Mouse (Mus musculus): Measurements from ENCODE around the gene Styxl1. TPM values are rescaled to one million over a fixed set of nuclear protein-coding genes. Genes with fewer than 3 reads are reported as not detected.
A peak's percentile ranks its signal among the peaks of the same experiment; 100 is the strongest.

Styxl1 gene
- polyA plus RNA-seq, 1 experiment from 2014 or later, result 0.84 TPM

DNA sequence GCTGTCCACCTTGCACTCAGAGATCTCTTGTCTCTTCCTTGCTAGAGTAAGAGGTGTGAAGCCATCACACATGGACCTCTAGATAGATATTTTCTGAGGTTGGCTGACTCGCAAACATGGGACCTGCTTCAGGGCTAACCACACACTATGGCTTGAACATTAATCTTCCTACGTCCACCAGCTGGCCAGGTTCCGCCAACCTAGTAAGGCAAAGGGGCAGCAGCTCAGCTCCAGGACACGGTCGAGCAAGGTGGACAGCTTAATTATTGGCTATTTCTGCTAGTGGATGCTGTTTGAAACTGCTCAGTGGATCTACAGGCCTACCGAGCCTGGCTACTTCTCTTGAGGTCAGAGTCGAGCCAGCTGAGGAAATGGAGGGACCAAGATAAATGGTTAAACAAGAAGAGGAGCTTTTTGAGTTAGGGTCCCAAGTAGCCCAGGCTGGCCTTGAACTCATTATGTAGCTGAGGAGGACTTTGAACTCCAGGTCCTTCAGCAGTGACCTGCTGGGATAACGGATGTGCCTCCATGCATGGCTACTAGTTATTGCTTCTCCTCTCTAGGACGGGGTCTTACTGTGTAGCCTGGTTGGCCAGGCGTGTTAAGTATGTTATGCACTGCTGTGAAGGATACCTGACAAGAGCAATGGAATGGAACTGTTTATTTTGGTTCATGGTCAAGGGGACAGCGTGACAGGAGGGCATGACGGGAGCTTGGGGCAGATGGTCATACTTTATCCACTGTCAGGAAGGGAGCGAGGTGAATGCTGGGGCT, 66.4 kb downstream of the Styxl1 start:
- Histone ChIP-seq H3K4me1 (replicated peaks; ENCODE audit: control insufficient read depth, insufficient read depth, low read length) (peaks cover 13% of the 10 kb centered on the region), H3K4me3 (ENCODE audit: low read length) (no peak overlapping the region), H3K36me3 (ENCODE audit: control insufficient read depth, insufficient read depth, low read length) (peaks cover 9% of the 10 kb centered on the region), H3K27ac (ENCODE audit: low read length) (no peak overlapping the region), H3K27me3 (ENCODE audit: control insufficient read depth, insufficient read depth, low read depth, low read length) (no peaks in the 10 kb centered on the region), H3K9ac (ENCODE audit: low read length) (no peak overlapping the region), H3K4me2 (ENCODE audit: low read depth, low read length) (no peak overlapping the region), H3K9me3 (ENCODE audit: control insufficient read depth, low read length) (no peaks in the 10 kb centered on the region)
- 84% methylated on average over 13 of the region's 13 CpGs for WGBS
- ATAC-seq (ENCODE audit: low read depth), result no peak

DNA sequence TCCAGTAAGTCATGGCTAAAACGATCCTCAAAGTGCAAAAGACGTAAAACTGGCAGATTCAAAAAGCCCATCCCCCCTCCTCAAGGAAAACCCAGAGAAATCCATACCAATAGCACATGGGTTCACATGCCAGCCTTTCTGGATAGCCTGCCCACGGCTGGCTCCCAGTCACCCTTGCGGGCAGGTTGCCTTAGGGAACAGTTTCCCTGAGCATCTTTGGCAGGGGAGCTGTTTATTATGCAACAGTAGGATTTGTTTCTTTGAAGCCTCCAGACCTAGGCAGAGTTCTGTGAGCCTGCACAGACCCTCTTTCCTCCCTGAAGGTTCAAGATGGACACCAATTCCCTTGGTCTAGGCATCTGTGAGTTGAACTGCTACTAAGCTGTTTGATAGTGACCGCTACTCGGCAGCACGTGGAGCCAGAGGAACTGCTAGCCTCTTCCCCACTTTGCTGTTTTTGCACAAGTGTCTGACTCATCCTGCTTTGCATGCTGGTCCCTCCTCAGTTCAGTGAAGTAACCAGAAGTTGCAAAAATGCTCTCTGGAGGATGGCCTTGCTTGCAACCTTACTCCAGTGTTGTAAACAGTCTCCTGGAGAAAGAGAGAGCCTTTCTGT, 67.5 kb downstream of the Styxl1 start:
- no peak for ATAC-seq (ENCODE audit: low read depth)
- Histone ChIP-seq H3K27me3 (ENCODE audit: control insufficient read depth, insufficient read depth, low read depth, low read length) (no peaks in the 10 kb centered on the region), H3K4me2 (ENCODE audit: low read depth, low read length) (no peak overlapping the region), H3K36me3 (ENCODE audit: control insufficient read depth, insufficient read depth, low read length) (peaks cover 4% of the 10 kb centered on the region; the same call in 1 of the 2 replicates), H3K9me3 (ENCODE audit: control insufficient read depth, low read length) (no peaks in the 10 kb centered on the region), H3K4me3 (ENCODE audit: low read length) (no peak overlapping the region), H3K4me1 (replicated peaks; ENCODE audit: control insufficient read depth, insufficient read depth, low read length) (peaks cover 13% of the 10 kb centered on the region), H3K9ac (ENCODE audit: low read length) (no peak overlapping the region), H3K27ac (ENCODE audit: low read length) (no peak overlapping the region)
- 75% methylated on average over 7 of the region's 7 CpGs for WGBS

- Histone ChIP-seq H3K27ac (ENCODE audit: low read length) (no peak overlapping the region), H3K4me1 (replicated peaks; ENCODE audit: control insufficient read depth, insufficient read depth, low read length) (peaks cover 13% of the 10 kb centered on the region), H3K9ac (ENCODE audit: low read length) (no peak overlapping the region), H3K4me2 (ENCODE audit: low read depth, low read length) (no peak overlapping the region), H3K27me3 (ENCODE audit: control insufficient read depth, insufficient read depth, low read depth, low read length) (no peaks in the 10 kb centered on the region), H3K9me3 (ENCODE audit: control insufficient read depth, low read length) (no peaks in the 10 kb centered on the region), H3K4me3 (ENCODE audit: low read length) (no peak overlapping the region), H3K36me3 (ENCODE audit: control insufficient read depth, insufficient read depth, low read length) (peaks cover 4% of the 10 kb centered on the region; the same call in 1 of the 2 replicates)
- 87% methylated on average over 5 of the region's 5 CpGs for WGBS
- no peak for ATAC-seq (ENCODE audit: low read depth)
Measured at GRCm38 (mm10) chr5:135709716-135710115, 68.5 kb downstream of the Styxl1 start.

- H3K9me3 ChIP-seq (ENCODE audit: control insufficient read depth, low read length), result no peaks in the 10 kb centered on the region
- H3K4me2 ChIP-seq (ENCODE audit: low read depth, low read length), result no peak overlapping the region
- H3K4me3 ChIP-seq (ENCODE audit: low read length), result no peak overlapping the region
- peaks cover 2% of the 10 kb centered on the region for H3K4me1 ChIP-seq (replicated peaks; ENCODE audit: control insufficient read depth, insufficient read depth, low read length)
- no peak overlapping the region for H3K9ac ChIP-seq (ENCODE audit: low read length)
- H3K36me3 ChIP-seq (ENCODE audit: control insufficient read depth, insufficient read depth, low read length), result peaks cover 4% of the 10 kb centered on the region; the same call in 1 of the 2 replicates
- ATAC-seq (ENCODE audit: low read depth), result no peak
- H3K27ac ChIP-seq (ENCODE audit: low read length), result no peak overlapping the region
- no peaks in the 10 kb centered on the region for H3K27me3 ChIP-seq (ENCODE audit: control insufficient read depth, insufficient read depth, low read depth, low read length)
- 55% methylated on average over 1 of the region's 1 CpGs for WGBS
Measured at GRCm38 (mm10) chr5:135707855-135708254, 70.3 kb downstream of the Styxl1 start.

DNA sequence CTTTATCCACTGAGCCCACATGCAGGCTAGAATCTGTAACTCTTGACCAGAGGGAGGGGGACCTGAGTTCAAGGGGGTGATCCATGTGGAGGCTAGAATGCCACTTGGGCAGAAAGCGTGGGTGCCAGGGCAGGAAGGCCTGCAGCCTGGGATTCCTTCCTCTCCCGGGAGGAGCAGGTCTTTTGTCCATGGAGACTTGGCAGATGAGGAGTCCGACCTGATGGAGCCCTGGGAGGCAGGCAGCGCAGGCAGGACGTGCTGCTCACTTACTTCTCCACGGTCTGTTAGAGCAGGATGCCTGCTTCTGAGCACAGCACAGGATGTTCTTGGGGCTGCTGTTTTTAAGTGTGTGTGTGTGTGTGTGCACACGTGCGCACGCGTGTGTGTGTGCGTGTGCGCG, 71.1 kb downstream of the Styxl1 start:
- Histone ChIP-seq H3K9me3 (ENCODE audit: control insufficient read depth, low read length) (no peaks in the 10 kb centered on the region), H3K4me1 (replicated peaks; ENCODE audit: control insufficient read depth, insufficient read depth, low read length) (peaks cover 7% of the 10 kb centered on the region), H3K36me3 (ENCODE audit: control insufficient read depth, insufficient read depth, low read length) (peaks cover 4% of the 10 kb centered on the region; the same call in 1 of the 2 replicates), H3K27me3 (ENCODE audit: control insufficient read depth, insufficient read depth, low read depth, low read length) (no peaks in the 10 kb centered on the region), H3K27ac (ENCODE audit: low read length) (no peak overlapping the region), H3K4me3 (ENCODE audit: low read length) (no peak overlapping the region), H3K4me2 (ENCODE audit: low read depth, low read length) (no peak overlapping the region), H3K9ac (ENCODE audit: low read length) (no peak overlapping the region)
- 93% methylated on average over 13 of the region's 13 CpGs for WGBS
- ATAC-seq (ENCODE audit: low read depth), result no peak

DNA sequence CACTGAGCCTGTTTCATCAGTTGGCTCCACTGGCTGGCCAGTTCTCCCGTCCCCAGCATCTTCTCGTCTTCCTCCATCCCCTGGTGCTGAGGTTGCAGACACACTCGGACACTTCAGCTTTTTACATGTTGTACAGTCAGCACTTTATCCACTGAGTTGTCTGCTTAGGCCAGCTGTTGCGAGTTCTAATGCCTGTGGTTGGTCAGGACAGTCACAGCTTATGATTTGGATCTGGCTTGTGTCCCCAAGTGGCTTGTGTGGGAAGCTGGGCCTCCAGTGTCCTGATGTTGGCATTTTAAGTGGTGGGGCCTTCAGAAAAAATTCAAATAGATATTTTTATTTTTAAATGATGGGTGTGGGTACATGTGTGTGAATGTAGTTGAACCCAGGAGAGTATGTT, 72.8 kb downstream of the Styxl1 start:
- Histone ChIP-seq H3K9ac (ENCODE audit: low read length) (no peak overlapping the region), H3K36me3 (ENCODE audit: control insufficient read depth, insufficient read depth, low read length) (peaks cover 4% of the 10 kb centered on the region; the same call in 1 of the 2 replicates), H3K4me2 (ENCODE audit: low read depth, low read length) (no peak overlapping the region), H3K4me3 (ENCODE audit: low read length) (no peak overlapping the region), H3K4me1 (replicated peaks; ENCODE audit: control insufficient read depth, insufficient read depth, low read length) (peaks cover 7% of the 10 kb centered on the region), H3K27ac (ENCODE audit: low read length) (no peak overlapping the region), H3K9me3 (ENCODE audit: control insufficient read depth, low read length) (no peaks in the 10 kb centered on the region), H3K27me3 (ENCODE audit: control insufficient read depth, insufficient read depth, low read depth, low read length) (no peaks in the 10 kb centered on the region)
- ATAC-seq (ENCODE audit: low read depth), result no peak
- 89% methylated on average over 4 of the region's 4 CpGs for WGBS

GRCm38 (mm10) chr5:135703431-135703830, 74.8 kb downstream of the Styxl1 start:
- no peak for ATAC-seq (ENCODE audit: low read depth)
- no peak overlapping the region for H3K27ac ChIP-seq (ENCODE audit: low read length)
- H3K4me3 ChIP-seq (ENCODE audit: low read length), result no peak overlapping the region
- peaks cover 2% of the 10 kb centered on the region; the same call in 1 of the 2 replicates for H3K36me3 ChIP-seq (ENCODE audit: control insufficient read depth, insufficient read depth, low read length)
- no peak overlapping the region for H3K9ac ChIP-seq (ENCODE audit: low read length)
- H3K27me3 ChIP-seq (ENCODE audit: control insufficient read depth, insufficient read depth, low read depth, low read length), result no peaks in the 10 kb centered on the region
- H3K4me2 ChIP-seq (ENCODE audit: low read depth, low read length), result no peak overlapping the region
- WGBS, result 93% methylated on average over 7 of the region's 7 CpGs
- H3K4me1 ChIP-seq (replicated peaks; ENCODE audit: control insufficient read depth, insufficient read depth, low read length), result peaks cover 7% of the 10 kb centered on the region
- no peaks in the 10 kb centered on the region for H3K9me3 ChIP-seq (ENCODE audit: control insufficient read depth, low read length)

GRCm38 (mm10) chr5:135702682-135703192, 75.4 kb downstream of the Styxl1 start:
- 37% methylated on average over 15 of the region's 15 CpGs for WGBS
- H3K4me1 ChIP-seq (replicated peaks; ENCODE audit: control insufficient read depth, insufficient read depth, low read length), result peaks cover 7% of the 10 kb centered on the region
- H3K27me3 ChIP-seq (ENCODE audit: control insufficient read depth, insufficient read depth, low read depth, low read length), result no peaks in the 10 kb centered on the region
- no peak overlapping the region for H3K9ac ChIP-seq (ENCODE audit: low read length)
- H3K27ac ChIP-seq (ENCODE audit: low read length), result peak overlapping the region; percentile 59
- H3K36me3 ChIP-seq (ENCODE audit: control insufficient read depth, insufficient read depth, low read length), result peaks cover 1% of the 10 kb centered on the region; the same call in 1 of the 2 replicates
- ATAC-seq (ENCODE audit: low read depth), result peak; percentile 80
- H3K4me2 ChIP-seq (ENCODE audit: low read depth, low read length), result no peak overlapping the region
- H3K4me3 ChIP-seq (ENCODE audit: low read length), result no peak overlapping the region
- H3K9me3 ChIP-seq (ENCODE audit: control insufficient read depth, low read length), result no peaks in the 10 kb centered on the region

DNA sequence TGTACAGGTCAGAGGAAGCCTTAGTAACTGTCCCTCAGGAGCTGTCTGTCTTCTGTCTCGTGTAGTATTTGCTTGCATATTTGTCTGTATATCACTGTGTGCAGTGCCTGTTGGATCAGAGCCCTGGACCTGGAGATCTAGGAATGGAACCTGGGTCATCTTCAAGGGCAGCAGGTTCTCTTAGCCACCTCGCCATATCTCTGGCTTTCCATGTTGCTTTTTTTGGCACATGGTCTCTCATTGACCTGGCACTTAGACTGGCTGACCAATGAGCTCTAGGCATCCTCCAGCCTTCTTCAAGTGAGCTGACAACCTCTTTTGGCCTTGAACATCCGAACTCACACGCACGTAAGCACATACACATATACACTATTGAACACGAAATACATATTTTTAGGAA, 76.0 kb downstream of the Styxl1 start:
- Histone ChIP-seq H3K9ac (ENCODE audit: low read length) (no peak overlapping the region), H3K4me1 (replicated peaks; ENCODE audit: control insufficient read depth, insufficient read depth, low read length) (peaks cover 9% of the 10 kb centered on the region), H3K36me3 (ENCODE audit: control insufficient read depth, insufficient read depth, low read length) (no peaks in the 10 kb centered on the region; the same call in 1 of the 2 replicates), H3K4me2 (ENCODE audit: low read depth, low read length) (no peak overlapping the region), H3K27ac (ENCODE audit: low read length) (peak overlapping the region; percentile 59), H3K27me3 (ENCODE audit: control insufficient read depth, insufficient read depth, low read depth, low read length) (no peaks in the 10 kb centered on the region), H3K9me3 (ENCODE audit: control insufficient read depth, low read length) (no peaks in the 10 kb centered on the region), H3K4me3 (ENCODE audit: low read length) (no peak overlapping the region)
- ATAC-seq (ENCODE audit: low read depth), result no peak
- 78% methylated on average over 6 of the region's 6 CpGs for WGBS

Data from lung, embryonic 16.5 days (tissue).